Mouse (Mus musculus) limb, embryonic 14.5 days (tissue): ENCODE measurements at regions not wholly inside any gene's neighbourhood (a gene's known extent, or its start where the extent isn't known, plus 50 kb on each side); places are given as distances from the start of the nearest gene placed in this dataset.
"Not testable (repeated sequence)": the region's sequence is repeated elsewhere in the genome, so short reads cannot be mapped to it uniquely, and the experiment has no call there.

Experiments used
- ATAC-seq: fragments of 200-750 bp; cut with Nextera tagmentation; 2 replicates; pipeline ENCODE4 v1.8.0; 2017; ENCODE audit warnings: low read depth, moderate number of reproducible peaks, moderate TSS enrichment; ENCODE audit not compliant: low FRiP score
- DNase-seq: peaks from one replicate; pipeline ENCODE4 v3.0.0-alpha.2; 2015; ENCODE audit warnings: low spot score
- H3K27ac ChIP-seq: fragments of 300-500 bp; sonication (generic); replicated peaks from 2 replicates; pipeline ENCODE4 v1.5.1; 2014; ENCODE audit warnings: low read depth, mild to moderate bottlenecking, low read length, moderate library complexity, mixed read lengths
- H3K27me3 ChIP-seq: fragments of 300-500 bp; sonication (generic); 2 replicates; pipeline ENCODE4 v1.6.1; 2014; ENCODE audit warnings: low read length, mixed read lengths; ENCODE audit not compliant: control insufficient read depth, insufficient read depth
- H3K36me3 ChIP-seq: fragments of 300-500 bp; sonication (generic); 2 replicates; pipeline ENCODE4 v1.6.1; 2014; ENCODE audit warnings: mild to moderate bottlenecking, low read length, moderate library complexity, mixed read lengths; ENCODE audit not compliant: control insufficient read depth, insufficient read depth
- H3K4me1 ChIP-seq: fragments of 300-500 bp; sonication (generic); 2 replicates; pipeline ENCODE4 v1.6.1; 2014; ENCODE audit warnings: antibody characterized with exemption, low read length, mixed read lengths; ENCODE audit not compliant: control insufficient read depth, insufficient read depth
- H3K4me2 ChIP-seq: fragments of 300-500 bp; sonication (generic); replicated peaks from 2 replicates; pipeline ENCODE4 v1.6.1; 2014; ENCODE audit warnings: low read depth, mild to moderate bottlenecking, low read length, moderate library complexity; ENCODE audit not compliant: severe bottlenecking
- H3K4me3 ChIP-seq: fragments of 300-500 bp; sonication (generic); replicated peaks from 2 replicates; pipeline ENCODE4 v1.5.1; 2014; ENCODE audit warnings: low read length
- H3K9ac ChIP-seq: fragments of 300-500 bp; sonication (generic); 2 replicates; pipeline ENCODE4 v1.6.1; 2014; ENCODE audit warnings: mild to moderate bottlenecking, low read depth, low read length, moderate library complexity; ENCODE audit not compliant: severe bottlenecking
- H3K9me3 ChIP-seq: fragments of 300-500 bp; sonication (generic); 2 replicates; pipeline ENCODE4 v1.6.1; 2016; ENCODE audit warnings: low read length; ENCODE audit not compliant: control insufficient read depth
- POLR2A ChIP-seq: fragments of 200-500 bp; IDR thresholded peaks from 2 replicates; pipeline ENCODE4 v1.8.0; 2012; ENCODE audit warnings: inconsistent platforms, mild to moderate bottlenecking, moderate library complexity, borderline replicate concordance; ENCODE audit not compliant: insufficient read depth, insufficient read length; ENCODE audit errors: extremely low read depth
- WGBS: fragments of 180-500 bp; shearing (Covaris S2); extraction: QIAGEN DNeasy Blood & Tissue Kit; methylation state at CpG from one replicate; pipeline ENCODE4 v1.1.7; 2014; 5-methylcytosine and 5-hydroxymethylcytosine counted together

- not testable (repeated sequence) for H3K9ac ChIP-seq, H3K27me3 ChIP-seq, H3K9me3 ChIP-seq, DNase-seq, ATAC-seq, H3K36me3 ChIP-seq, H3K27ac ChIP-seq, H3K4me3 ChIP-seq, H3K4me1 ChIP-seq, H3K4me2 ChIP-seq
- 92% methylated on average over 2 of the region's 5 CpGs for WGBS
Observed at GRCm38 (mm10) chr10:52529661-52530060, 112.3 kb downstream of the Nus1 start.

GRCm38 (mm10) chr10:52530846-52531245, 113.5 kb downstream of the Nus1 start:
- no peak for DNase-seq
- Histone ChIP-seq H3K4me1 (no peaks in the 10 kb centered on the region), H3K9ac (no peak overlapping the region), H3K9me3 (no peaks in the 10 kb centered on the region), H3K27ac (no peak overlapping the region), H3K4me3 (no peak overlapping the region), H3K36me3 (no peaks in the 10 kb centered on the region), H3K4me2 (no peak overlapping the region), H3K27me3 (no peaks in the 10 kb centered on the region)
- WGBS = 47% methylated on average over 3 of the region's 3 CpGs
- no peak for ATAC-seq
- no peak for TF ChIP-seq POLR2A

DNA sequence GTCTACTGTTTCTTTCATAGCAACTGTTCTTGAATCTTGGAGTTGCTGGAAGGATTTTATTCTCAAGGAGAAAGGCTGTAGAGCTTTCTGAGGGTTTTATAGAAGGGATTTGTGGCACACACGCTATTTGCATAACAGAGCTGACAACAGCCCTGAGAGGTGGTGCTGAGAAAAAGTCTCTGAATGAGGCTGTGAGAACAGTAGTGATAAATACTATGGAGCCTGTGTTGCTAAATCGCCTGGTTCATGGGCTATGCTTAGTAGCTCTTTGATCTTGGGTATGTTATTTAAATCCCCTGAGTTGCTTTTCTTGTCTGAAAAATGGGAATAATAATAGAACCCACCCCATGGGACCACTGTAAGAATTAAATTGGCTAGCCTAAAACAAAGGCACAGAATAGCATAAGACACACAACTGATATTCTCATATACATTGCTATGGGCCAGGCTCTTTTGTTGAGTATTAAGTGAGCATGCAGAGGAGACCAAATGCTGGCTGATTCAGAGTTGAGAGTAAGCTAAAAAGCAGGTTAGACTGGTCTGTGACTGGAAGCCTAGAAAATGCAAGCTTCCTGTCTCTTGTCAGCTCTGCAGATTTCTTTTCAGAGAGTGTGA, 116.0 kb downstream of the Nus1 start:
- no peak overlapping the region for H3K9ac ChIP-seq
- H3K4me1 ChIP-seq = no peaks in the 10 kb centered on the region
- DNase-seq (no peak), ATAC-seq (no peak)
- no peaks in the 10 kb centered on the region for H3K27me3 ChIP-seq
- TF ChIP-seq POLR2A = no peak
- no peak overlapping the region for H3K27ac ChIP-seq
- no peak overlapping the region for H3K4me2 ChIP-seq
- H3K9me3 ChIP-seq = no peaks in the 10 kb centered on the region
- no peak overlapping the region for H3K4me3 ChIP-seq
- H3K36me3 ChIP-seq = no peaks in the 10 kb centered on the region
- 32% methylated on average over 2 of the region's 2 CpGs for WGBS

DNA sequence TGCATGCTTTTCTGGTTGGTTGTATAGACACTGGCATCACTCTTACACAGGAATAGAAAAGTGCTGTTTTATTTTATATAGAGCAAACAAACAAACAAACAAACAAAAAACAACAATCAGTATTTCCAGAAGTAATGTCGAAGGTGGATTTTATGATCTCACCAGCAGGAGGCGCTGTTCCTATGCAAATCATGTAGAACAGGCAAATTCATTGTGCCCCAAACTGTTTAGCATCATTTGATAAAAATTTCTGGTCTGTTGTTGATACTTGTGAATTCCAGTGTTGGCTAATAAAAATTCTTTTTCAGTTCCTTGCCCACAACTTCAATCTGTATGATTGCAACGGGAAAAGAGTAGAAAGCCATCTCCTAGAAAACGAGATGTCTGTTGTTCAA, 116.5 kb downstream of the Nus1 start:
- peak; percentile 55 for DNase-seq
- H3K27ac ChIP-seq = no peak overlapping the region
- WGBS = 50% methylated on average over 4 of the region's 4 CpGs
- no peak overlapping the region for H3K4me3 ChIP-seq
- H3K9me3 ChIP-seq = no peaks in the 10 kb centered on the region
- no peak overlapping the region for H3K4me2 ChIP-seq
- ATAC-seq = no peak
- no peak overlapping the region for H3K9ac ChIP-seq
- H3K36me3 ChIP-seq = no peaks in the 10 kb centered on the region
- H3K4me1 ChIP-seq = no peaks in the 10 kb centered on the region
- no peak for TF ChIP-seq POLR2A
- no peaks in the 10 kb centered on the region for H3K27me3 ChIP-seq

DNA sequence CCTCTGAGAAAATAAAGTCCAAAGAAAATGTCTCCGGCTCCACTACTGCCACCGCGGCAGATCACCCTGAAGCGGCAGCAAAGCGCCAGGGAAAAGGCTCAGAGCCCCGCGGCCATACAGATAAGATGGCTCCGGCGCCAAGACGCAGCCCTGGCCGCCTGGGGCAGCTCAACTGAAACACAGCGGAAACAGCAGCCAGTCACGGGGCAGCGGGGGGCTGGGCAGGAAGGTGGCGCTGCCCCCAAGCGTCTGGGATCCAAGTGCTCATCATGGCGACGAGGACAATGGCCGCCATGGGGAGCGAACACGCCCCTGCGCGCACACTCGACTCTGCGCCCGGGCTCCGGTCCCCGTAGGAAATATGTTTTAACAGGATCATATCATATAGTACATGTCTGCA, 128.2 kb downstream of the Nus1 start:
- Histone ChIP-seq H3K4me1 (no peaks in the 10 kb centered on the region), H3K9me3 (no peaks in the 10 kb centered on the region), H3K36me3 (no peaks in the 10 kb centered on the region), H3K4me3 (no peak overlapping the region), H3K27me3 (no peaks in the 10 kb centered on the region), H3K4me2 (no peak overlapping the region), H3K9ac (no peak overlapping the region), H3K27ac (no peak overlapping the region)
- ATAC-seq (no peak), DNase-seq (no peak)
- TF ChIP-seq POLR2A = no peak
- WGBS = 90% methylated on average over 28 of the region's 28 CpGs

DNA sequence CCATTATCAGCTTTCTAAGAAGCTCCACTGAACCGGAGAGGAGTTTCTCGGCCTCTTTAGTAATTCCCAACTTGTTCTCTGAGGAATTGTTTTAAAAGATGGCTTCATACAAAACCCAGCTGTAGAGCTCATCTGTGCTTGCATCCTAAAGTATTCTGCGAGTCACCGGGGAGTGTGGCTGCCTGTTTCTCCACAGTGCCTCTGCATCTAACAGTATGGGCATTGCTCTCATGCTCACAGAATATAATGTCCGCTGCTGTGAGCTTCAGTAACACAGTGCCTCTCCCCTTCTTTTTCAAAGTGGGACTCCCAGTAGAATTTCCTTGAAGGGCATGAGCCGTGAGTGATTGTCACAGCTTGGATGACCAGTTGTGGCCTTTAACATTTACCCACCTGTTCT, 113.0 kb upstream of the Slc35f1 start:
- ATAC-seq = no peak
- WGBS = 80% methylated on average over 6 of the region's 6 CpGs
- Histone ChIP-seq H3K9me3 (no peaks in the 10 kb centered on the region), H3K4me3 (no peak overlapping the region), H3K27me3 (no peaks in the 10 kb centered on the region), H3K27ac (no peak overlapping the region), H3K4me1 (no peaks in the 10 kb centered on the region), H3K36me3 (no peaks in the 10 kb centered on the region), H3K9ac (no peak overlapping the region), H3K4me2 (no peak overlapping the region)
- DNase-seq = no peak
- no peak for TF ChIP-seq POLR2A
